Mouse (Mus musculus) embryonic facial prominence, embryonic 10.5 days (tissue): ENCODE data around the gene Plpp3. TPM values are rescaled to one million over a fixed set of nuclear protein-coding genes. Genes with fewer than 3 reads are reported as not detected.

ENCODE experiments used
- DNase-seq: peaks from one replicate; pipeline ENCODE4 v3.0.0-alpha.2; 2017; ENCODE audit warnings: low spot score
- H3K27ac ChIP-seq: fragments of 300-500 bp; sonication (generic); replicated peaks from 2 replicates; pipeline ENCODE4 v1.5.1; 2016; ENCODE audit warnings: mild to moderate bottlenecking
- H3K27me3 ChIP-seq: fragments of 300-500 bp; sonication (generic); replicated peaks from 2 replicates; pipeline ENCODE4 v1.6.1; 2016; ENCODE audit warnings: low read depth, mild to moderate bottlenecking; ENCODE audit not compliant: poor library complexity, severe bottlenecking
- H3K36me3 ChIP-seq: fragments of 300-500 bp; sonication (generic); replicated peaks from 2 replicates; pipeline ENCODE4 v1.6.1; 2016; ENCODE audit warnings: mild to moderate bottlenecking, moderate library complexity
- H3K4me1 ChIP-seq: fragments of 300-500 bp; sonication (generic); 2 replicates; pipeline ENCODE4 v1.6.1; 2016
- H3K4me3 ChIP-seq: fragments of 300-500 bp; sonication (generic); 2 replicates; pipeline ENCODE4 v1.5.1; 2016; ENCODE audit warnings: mild to moderate bottlenecking, moderate library complexity
- H3K9me3 ChIP-seq: fragments of 300-500 bp; sonication (generic); 2 replicates; pipeline ENCODE4 v1.6.1; 2016; ENCODE audit warnings: mild to moderate bottlenecking
- WGBS: fragments of 180-500 bp; shearing (Covaris S2); methylation state at CpG from one replicate; pipeline ENCODE4 v1.1.7; 2016; 5-methylcytosine and 5-hydroxymethylcytosine counted together
- polyA plus RNA-seq: library from polyadenylated mRNA; unstranded; fragments of >200 nt; fragmentation: Nextera tagmentation; extraction: Ambion mirVana; gene quantifications from 2 replicates; pipeline ENCODE4 v1.2.1, GENCODE M21; 2016

Gene Plpp3
- 67.6 and 77.1 TPM in 2 replicates for polyA plus RNA-seq

GRCm38 (mm10) chr4:105157276-105158168 lies at the start of gene Plpp3:
Plpp3 (plus strand) TSS chr4:105157347.
- Histone ChIP-seq H3K36me3 (peaks cover 23% of the 10 kb centered on the region), H3K27ac (peak within 1 kb of the TSS; percentile 97), H3K27me3 (peaks cover 6% of the 10 kb centered on the region; the same call in 1 of the 2 replicates), H3K9me3 (no peaks in the 10 kb centered on the region), H3K4me1 (peaks cover 43% of the 10 kb centered on the region), H3K4me3 (peak within 1 kb of the TSS; percentile 95)
- peak; percentile 92 for DNase-seq
- WGBS = under 1% methylated on average over 77 of the region's 77 CpGs

DNA sequence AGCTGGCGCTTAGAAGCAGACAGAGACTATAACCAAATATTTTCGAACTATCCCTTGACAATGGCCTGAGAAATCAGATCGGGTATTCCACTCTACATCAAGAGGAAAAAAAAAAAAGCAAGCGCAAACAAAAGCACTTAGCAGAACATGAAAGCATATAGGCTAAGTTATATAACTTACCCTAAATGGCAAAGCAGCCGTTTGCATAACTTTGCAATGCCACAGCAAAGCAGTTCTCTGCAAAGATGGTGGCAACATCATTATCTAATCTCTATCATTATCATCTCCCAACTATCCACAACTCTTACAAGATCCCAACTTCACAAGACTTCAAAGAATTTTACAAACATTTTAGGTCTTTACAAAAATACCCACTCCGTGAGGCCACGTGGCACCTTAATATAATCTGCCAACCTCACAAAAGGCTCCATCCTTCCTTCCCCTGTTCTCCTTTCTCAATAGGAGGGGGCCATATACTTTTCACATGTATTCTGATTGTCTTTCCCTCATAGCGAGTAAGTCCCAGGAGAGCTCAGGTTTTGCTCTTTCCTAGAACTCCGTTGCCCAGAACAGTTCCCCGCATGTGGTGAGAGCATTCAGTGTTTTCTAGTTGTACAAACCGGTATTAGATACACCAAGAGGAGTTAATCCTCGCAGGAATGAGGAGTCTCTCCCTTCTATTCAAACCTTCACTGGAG lies 49.1 kb upstream of the Plpp3 start:
- H3K27ac ChIP-seq = no peak overlapping the region
- H3K27me3 ChIP-seq = peaks cover 38% of the 10 kb centered on the region
- no peak overlapping the region for H3K4me3 ChIP-seq
- 61% methylated on average over 12 of the region's 12 CpGs for WGBS
- H3K4me1 ChIP-seq = peaks cover 21% of the 10 kb centered on the region
- H3K36me3 ChIP-seq = no peaks in the 10 kb centered on the region
- no peaks in the 10 kb centered on the region for H3K9me3 ChIP-seq
- no peak for DNase-seq

GRCm38 (mm10) chr4:105108641-105109198 lies 48.4 kb upstream of the Plpp3 start:
- no peak for DNase-seq
- Histone ChIP-seq H3K27ac (no peak overlapping the region), H3K4me1 (peaks cover 21% of the 10 kb centered on the region), H3K4me3 (peak overlapping the region; percentile 82), H3K27me3 (peaks cover 41% of the 10 kb centered on the region), H3K9me3 (no peaks in the 10 kb centered on the region), H3K36me3 (no peaks in the 10 kb centered on the region)
- 21% methylated on average over 5 of the region's 5 CpGs for WGBS

GRCm38 (mm10) chr4:105109199-105109989 lies 47.8 kb upstream of the Plpp3 start, which contains the start of gene Prkaa2:
Prkaa2 (minus strand) TSS chr4:105109890.
- peak within 1 kb of the TSS; percentile 82 for H3K4me3 ChIP-seq
- WGBS = under 1% methylated on average over 80 of the region's 80 CpGs
- H3K36me3 ChIP-seq = no peaks in the 10 kb centered on the region
- peaks cover 41% of the 10 kb centered on the region for H3K27me3 ChIP-seq
- peaks cover 21% of the 10 kb centered on the region for H3K4me1 ChIP-seq
- peak within 1 kb of the TSS; percentile 85 for H3K27ac ChIP-seq
- no peaks in the 10 kb centered on the region for H3K9me3 ChIP-seq
- DNase-seq = peak; percentile 79

DNA sequence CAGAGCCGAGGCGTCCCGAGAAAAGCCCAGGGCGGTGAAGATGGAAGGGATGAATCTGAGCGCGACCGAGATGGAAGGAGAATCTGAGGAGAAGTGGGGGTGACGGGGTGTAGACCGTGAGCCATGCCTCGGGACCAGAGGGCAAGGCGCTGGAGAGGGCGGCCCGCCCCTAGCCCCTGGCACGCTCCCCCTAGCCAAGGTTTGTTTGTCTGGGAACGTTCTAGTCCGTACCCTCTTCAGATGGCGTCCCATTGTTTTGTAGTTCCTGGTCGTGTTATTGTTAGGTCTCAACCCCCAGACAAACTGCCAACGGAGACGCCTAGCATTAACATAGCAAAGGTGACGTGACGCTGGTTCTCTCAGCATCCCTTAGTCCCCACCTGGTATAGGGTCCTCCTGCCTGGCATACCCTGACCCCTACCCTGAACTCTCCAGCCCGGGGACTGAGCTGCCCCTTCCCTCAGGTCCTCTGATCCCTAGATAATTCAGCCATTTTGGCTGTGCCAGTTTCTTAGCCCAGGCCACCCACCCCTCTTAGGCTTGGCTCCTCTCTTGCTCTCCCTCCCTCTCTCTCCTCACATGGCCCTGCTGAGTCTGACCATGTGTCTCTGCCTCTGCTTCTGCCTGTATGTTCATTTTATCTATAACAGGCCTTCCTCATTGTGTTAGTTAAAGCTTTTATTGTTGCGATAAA lies 47.0 kb upstream of the Plpp3 start:
- peaks cover 21% of the 10 kb centered on the region for H3K4me1 ChIP-seq
- H3K9me3 ChIP-seq = no peaks in the 10 kb centered on the region
- H3K27ac ChIP-seq = peak overlapping the region; percentile 85
- no peak for DNase-seq
- H3K36me3 ChIP-seq = no peaks in the 10 kb centered on the region
- peaks cover 41% of the 10 kb centered on the region for H3K27me3 ChIP-seq
- WGBS = 2% methylated on average over 24 of the region's 24 CpGs
- H3K4me3 ChIP-seq = peak overlapping the region; percentile 82

GRCm38 (mm10) chr4:105110684-105111035 lies 46.5 kb upstream of the Plpp3 start:
- Histone ChIP-seq H3K27me3 (peaks cover 41% of the 10 kb centered on the region), H3K36me3 (no peaks in the 10 kb centered on the region), H3K4me1 (peaks cover 21% of the 10 kb centered on the region), H3K4me3 (peak overlapping the region; percentile 82), H3K9me3 (no peaks in the 10 kb centered on the region), H3K27ac (no peak overlapping the region)
- 57% methylated on average over 4 of the region's 4 CpGs for WGBS
- DNase-seq = no peak

GRCm38 (mm10) chr4:105111770-105112169 lies 45.4 kb upstream of the Plpp3 start:
- Histone ChIP-seq H3K4me3 (no peak overlapping the region), H3K4me1 (peaks cover 21% of the 10 kb centered on the region), H3K36me3 (no peaks in the 10 kb centered on the region), H3K27me3 (peaks cover 39% of the 10 kb centered on the region), H3K27ac (no peak overlapping the region), H3K9me3 (no peaks in the 10 kb centered on the region)
- WGBS = 90% methylated on average over 11 of the region's 11 CpGs
- no peak for DNase-seq

DNA sequence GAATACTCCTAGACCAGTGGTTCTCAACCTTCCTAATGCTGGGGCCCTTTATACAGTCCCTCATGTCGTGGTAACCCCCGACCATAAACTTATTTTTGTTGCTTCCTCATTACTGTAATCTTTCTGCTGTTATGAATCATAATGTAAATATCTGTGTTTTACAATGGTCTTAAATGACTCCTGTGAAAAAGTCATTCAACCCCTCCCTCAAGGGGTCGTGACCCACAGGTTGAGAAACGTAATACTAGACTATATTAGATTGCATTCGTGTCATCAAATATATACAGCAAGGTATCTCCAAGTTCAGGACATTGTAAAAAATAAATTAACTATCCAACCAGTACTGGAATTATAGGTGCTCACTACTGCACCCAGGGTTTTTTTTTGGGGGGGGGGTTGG lies 44.1 kb upstream of the Plpp3 start:
- no peak for DNase-seq
- Histone ChIP-seq H3K9me3 (no peaks in the 10 kb centered on the region), H3K27me3 (peaks cover 27% of the 10 kb centered on the region), H3K27ac (no peak overlapping the region), H3K36me3 (no peaks in the 10 kb centered on the region), H3K4me3 (no peak overlapping the region), H3K4me1 (peaks cover 21% of the 10 kb centered on the region)
- WGBS = 84% methylated on average over 5 of the region's 5 CpGs

DNA sequence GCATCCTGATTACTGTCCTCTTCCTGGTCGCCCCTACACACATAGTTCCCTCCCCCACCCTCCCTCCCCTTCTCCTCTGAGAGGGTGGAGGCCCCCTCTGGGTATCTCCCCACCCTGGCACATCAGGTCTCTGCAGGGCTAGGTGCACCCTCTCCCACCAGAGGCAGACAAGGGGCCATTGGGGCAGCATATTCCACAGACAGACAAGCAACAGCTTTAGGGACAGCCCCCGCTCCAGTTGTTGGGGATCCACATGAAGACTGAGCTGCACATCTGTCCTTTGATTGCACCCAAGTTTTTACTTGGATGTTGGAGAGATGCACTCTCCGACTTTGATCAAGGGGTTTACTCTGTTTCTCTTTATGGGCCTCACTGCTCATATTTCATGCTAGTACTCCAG lies 43.7 kb upstream of the Plpp3 start:
- H3K27ac ChIP-seq = no peak overlapping the region
- peaks cover 22% of the 10 kb centered on the region for H3K27me3 ChIP-seq
- no peaks in the 10 kb centered on the region for H3K9me3 ChIP-seq
- H3K36me3 ChIP-seq = no peaks in the 10 kb centered on the region
- DNase-seq = no peak
- 85% methylated on average over 3 of the region's 3 CpGs for WGBS
- H3K4me3 ChIP-seq = no peak overlapping the region
- H3K4me1 ChIP-seq = peaks cover 21% of the 10 kb centered on the region

DNA sequence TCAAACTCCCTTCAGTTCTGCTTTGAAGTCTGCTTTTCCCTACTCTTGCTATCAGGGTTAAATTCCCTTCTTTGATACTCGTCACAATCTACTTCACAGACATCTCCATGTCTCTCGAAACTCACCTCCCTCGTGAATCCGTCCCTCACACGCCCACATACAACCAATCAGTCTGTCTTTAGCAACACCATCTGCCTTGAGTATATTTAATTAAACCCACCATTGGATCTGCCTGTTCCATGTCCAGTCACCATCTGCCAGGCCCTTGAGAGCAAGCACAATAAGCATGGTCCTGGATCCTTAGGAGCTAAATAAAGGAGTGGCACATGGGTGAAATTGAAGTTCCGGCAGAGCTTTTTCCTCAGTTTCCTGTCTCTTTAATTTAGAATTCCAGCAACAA lies 36.1 kb upstream of the Plpp3 start:
- WGBS = 82% methylated on average over 6 of the region's 6 CpGs
- no peak for DNase-seq
- H3K36me3 ChIP-seq = no peaks in the 10 kb centered on the region
- no peaks in the 10 kb centered on the region for H3K27me3 ChIP-seq
- no peaks in the 10 kb centered on the region for H3K4me1 ChIP-seq
- no peak overlapping the region for H3K27ac ChIP-seq
- H3K9me3 ChIP-seq = no peaks in the 10 kb centered on the region
- no peak overlapping the region for H3K4me3 ChIP-seq

- WGBS = 50% methylated on average over 8 of the region's 8 CpGs
- H3K4me1 ChIP-seq = no peaks in the 10 kb centered on the region
These were observed 34.7 kb upstream of the Plpp3 start for GRCm38 (mm10) chr4:105122429-105122828.

More at GRCm38 (mm10) chr4:105122429-105122828, 34.7 kb upstream of the Plpp3 start:
- no peak overlapping the region for H3K4me3 ChIP-seq
- H3K27ac ChIP-seq = no peak overlapping the region
- H3K27me3 ChIP-seq = no peaks in the 10 kb centered on the region
- DNase-seq = peak; percentile 69
- H3K9me3 ChIP-seq = no peaks in the 10 kb centered on the region
- H3K36me3 ChIP-seq = no peaks in the 10 kb centered on the region
